Mouse (Mus musculus): ENCODE measurements around the gene 4833439L19Rik. TPM values are rescaled to one million over a fixed set of nuclear protein-coding genes. Genes with fewer than 3 reads are reported as not detected.
"Not testable (repeated sequence)": the region's sequence is repeated elsewhere in the genome, so short reads cannot be mapped to it uniquely, and the experiment has no call there.

The 4833439L19Rik gene
- 66.8 and 69.3 TPM in 2 replicates for polyA plus RNA-seq (2016; fragmentation: Nextera tagmentation; extraction: Ambion mirVana)

DNA sequence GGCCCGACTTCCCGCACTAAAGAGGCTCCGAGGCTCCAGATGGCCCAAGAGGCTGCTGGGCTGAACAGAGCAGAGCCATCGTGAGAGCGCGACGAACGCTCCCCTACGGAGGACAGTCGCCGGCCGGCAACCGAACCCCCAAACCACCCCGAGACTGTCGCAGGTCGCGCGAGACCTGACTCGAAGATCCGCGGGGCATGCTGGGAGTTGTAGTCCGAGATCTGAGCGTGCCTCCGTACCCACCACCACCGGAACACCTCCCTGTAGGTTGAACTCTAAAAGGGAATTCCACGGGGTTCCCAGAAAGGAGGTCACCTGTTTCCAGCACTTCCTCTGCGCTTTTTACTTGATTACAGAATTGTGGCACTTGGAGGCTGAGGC, at the start of gene 4833439L19Rik:
4833439L19Rik (minus strand) TSS at position 235 of the 381 bp plus-strand sequence.
- H3K4me1 ChIP-seq: peaks cover 32% of the 10 kb centered on the region
- peaks cover 29% of the 10 kb centered on the region for H3K36me3 ChIP-seq
- H3K27me3 ChIP-seq (replicated peaks): no peaks in the 10 kb centered on the region
- H3K4me2 ChIP-seq: peak within 1 kb of the TSS; percentile 83
- WGBS (ENCODE audit: insufficient replicate concordance): under 1% methylated on average over 27 of the region's 27 CpGs
- H3K4me3 ChIP-seq: peak within 1 kb of the TSS; percentile 82
- peak; percentile 95 for ATAC-seq
- no peaks in the 10 kb centered on the region for H3K9me3 ChIP-seq (replicated peaks)
- peak within 1 kb of the TSS; percentile 74 for H3K27ac ChIP-seq
- H3K9ac ChIP-seq: peak within 1 kb of the TSS; percentile 96

DNA sequence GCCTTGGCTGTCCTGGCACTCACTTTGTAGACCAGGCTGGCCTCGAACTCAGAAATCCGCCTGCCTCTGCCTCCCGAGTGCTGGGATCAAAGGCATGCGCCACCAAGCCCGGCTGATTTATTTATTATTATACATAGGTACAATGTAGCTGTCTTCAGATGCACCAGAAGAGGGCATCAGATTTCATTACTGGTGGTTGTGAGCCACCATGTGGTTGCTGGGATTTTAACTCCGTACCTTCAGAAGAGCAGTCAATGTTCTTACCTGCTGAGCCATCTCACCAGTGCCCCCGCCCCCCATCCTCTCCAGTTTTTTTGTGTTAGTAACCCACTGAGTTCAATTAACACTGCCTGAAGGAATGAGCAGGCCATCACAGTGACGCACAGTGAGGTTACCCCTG, 47.9 kb upstream of the 4833439L19Rik start:
- H3K4me1 ChIP-seq: peaks cover 34% of the 10 kb centered on the region
- not testable (repeated sequence) for H3K9ac ChIP-seq; ATAC-seq; H3K27me3 ChIP-seq (replicated peaks); H3K36me3 ChIP-seq; H3K27ac ChIP-seq; H3K9me3 ChIP-seq (replicated peaks); H3K4me3 ChIP-seq; H3K4me2 ChIP-seq
- WGBS (ENCODE audit: insufficient replicate concordance): 79% methylated on average over 8 of the region's 8 CpGs

- peaks cover 50% of the 10 kb centered on the region for H3K4me1 ChIP-seq
- peak within 1 kb of the TSS; percentile 95 for H3K4me2 ChIP-seq
- peaks cover 8% of the 10 kb centered on the region for H3K36me3 ChIP-seq
- H3K27ac ChIP-seq: peak within 1 kb of the TSS; percentile 83
- whole genome bisulfite sequencing (ENCODE audit: insufficient replicate concordance): under 1% methylated on average over 66 of the region's 66 CpGs
- H3K27me3 ChIP-seq (replicated peaks): no peaks in the 10 kb centered on the region
- H3K4me3 ChIP-seq: peak within 1 kb of the TSS; percentile 83
- peak within 1 kb of the TSS; percentile 90 for H3K9ac ChIP-seq
- H3K9me3 ChIP-seq (replicated peaks): no peaks in the 10 kb centered on the region
- peak; percentile 73 for ATAC-seq
These were observed 45.9 kb upstream of the 4833439L19Rik start, which contains the start of gene Cltb for GRCm38 (mm10) chr13:54610972-54611754. Gene Cltb (minus strand): TSS chr13:54611344.

GRCm38 (mm10) chr13:54610613-54610971, 45.4 kb upstream of the 4833439L19Rik start:
- Histone ChIP-seq H3K9ac (peak overlapping the region; percentile 90), H3K4me2 (peak overlapping the region; percentile 95), H3K36me3 (peaks cover 14% of the 10 kb centered on the region), H3K4me3 (peak overlapping the region; percentile 83), H3K27ac (peak overlapping the region; percentile 83), H3K27me3 (replicated peaks) (no peaks in the 10 kb centered on the region), H3K9me3 (replicated peaks) (no peaks in the 10 kb centered on the region), H3K4me1 (peaks cover 50% of the 10 kb centered on the region)
- ATAC-seq: no peak; the same call in 1 of the 2 replicates
- WGBS (ENCODE audit: insufficient replicate concordance): 15% methylated on average over 13 of the region's 13 CpGs

DNA sequence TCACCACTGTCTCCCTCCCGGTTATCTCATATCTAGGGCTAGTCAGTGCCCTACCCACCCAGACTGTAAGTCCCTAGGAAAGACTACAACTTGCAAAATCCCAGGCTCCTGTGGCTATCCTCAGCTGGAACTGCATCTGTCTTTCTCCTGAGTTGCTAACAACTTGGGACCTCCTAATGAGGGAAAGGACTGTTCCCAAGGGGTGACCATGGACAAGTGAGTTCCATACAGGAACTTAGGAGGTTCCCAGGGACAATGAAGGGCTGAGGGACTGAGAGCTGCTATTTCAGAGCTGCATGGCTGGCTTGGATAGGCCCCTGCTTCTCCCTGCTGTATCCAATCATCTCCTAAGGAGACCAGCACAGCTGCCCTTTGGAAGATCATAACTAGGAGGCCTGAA, 44.1 kb upstream of the 4833439L19Rik start:
- H3K4me2 ChIP-seq: peak overlapping the region; percentile 95
- peak overlapping the region; percentile 83 for H3K4me3 ChIP-seq
- 26% methylated on average over 1 of the region's 1 CpGs for WGBS (ENCODE audit: insufficient replicate concordance)
- peaks cover 50% of the 10 kb centered on the region for H3K4me1 ChIP-seq
- no peaks in the 10 kb centered on the region for H3K9me3 ChIP-seq (replicated peaks)
- peaks cover 27% of the 10 kb centered on the region for H3K36me3 ChIP-seq
- peak overlapping the region; percentile 81; the same call in 1 of the 2 replicates for H3K27ac ChIP-seq
- H3K9ac ChIP-seq: peak overlapping the region; percentile 90
- ATAC-seq: no peak
- no peaks in the 10 kb centered on the region for H3K27me3 ChIP-seq (replicated peaks)

DNA sequence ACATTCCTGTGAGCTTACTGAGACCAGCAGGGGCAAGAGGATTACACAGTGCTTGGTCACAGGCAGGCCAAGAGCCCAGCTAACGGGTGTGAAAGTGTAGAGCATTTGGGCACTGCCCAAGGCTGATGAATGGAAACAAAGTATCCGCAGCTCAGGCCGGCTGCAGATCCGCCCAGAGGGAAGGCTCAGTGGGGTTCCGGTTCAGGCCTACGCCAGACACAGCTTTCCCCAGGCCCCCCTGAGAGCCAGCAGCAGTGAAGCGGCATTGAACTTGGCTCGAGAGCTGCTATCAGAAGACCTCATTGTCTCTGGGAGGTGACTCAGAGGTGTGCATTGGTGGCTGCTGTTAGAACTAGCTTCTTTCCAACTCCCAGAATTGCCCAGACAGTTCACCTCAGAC, 43.4 kb upstream of the 4833439L19Rik start:
- WGBS (ENCODE audit: insufficient replicate concordance): 57% methylated on average over 8 of the region's 8 CpGs

GRCm38 (mm10) chr13:54608002-54608401, 42.8 kb upstream of the 4833439L19Rik start:
- peak overlapping the region; percentile 81 for H3K27ac ChIP-seq
- H3K4me3 ChIP-seq: peak overlapping the region; percentile 83; the same call in 1 of the 2 replicates
- H3K27me3 ChIP-seq (replicated peaks): no peaks in the 10 kb centered on the region
- peaks cover 50% of the 10 kb centered on the region for H3K4me1 ChIP-seq
- peak overlapping the region; percentile 95 for H3K4me2 ChIP-seq
- H3K36me3 ChIP-seq: peaks cover 38% of the 10 kb centered on the region
- peak; percentile 82 for ATAC-seq
- WGBS (ENCODE audit: insufficient replicate concordance): 28% methylated on average over 3 of the region's 3 CpGs
- 0 out of 2 replicates have a peak overlapping the region, but pooled peaks have one; percentile 90 for H3K9ac ChIP-seq
- H3K9me3 ChIP-seq (replicated peaks): no peaks in the 10 kb centered on the region

More for the DNA sequence above, 43.4 kb upstream of the 4833439L19Rik start:
- Histone ChIP-seq H3K36me3 (peaks cover 33% of the 10 kb centered on the region), H3K27me3 (replicated peaks) (no peaks in the 10 kb centered on the region), H3K4me3 (peak overlapping the region; percentile 83), H3K27ac (peak overlapping the region; percentile 81), H3K4me1 (peaks cover 50% of the 10 kb centered on the region), H3K9me3 (replicated peaks) (no peaks in the 10 kb centered on the region), H3K4me2 (peak overlapping the region; percentile 95), H3K9ac (peak overlapping the region; percentile 90)
- no peak for ATAC-seq

DNA sequence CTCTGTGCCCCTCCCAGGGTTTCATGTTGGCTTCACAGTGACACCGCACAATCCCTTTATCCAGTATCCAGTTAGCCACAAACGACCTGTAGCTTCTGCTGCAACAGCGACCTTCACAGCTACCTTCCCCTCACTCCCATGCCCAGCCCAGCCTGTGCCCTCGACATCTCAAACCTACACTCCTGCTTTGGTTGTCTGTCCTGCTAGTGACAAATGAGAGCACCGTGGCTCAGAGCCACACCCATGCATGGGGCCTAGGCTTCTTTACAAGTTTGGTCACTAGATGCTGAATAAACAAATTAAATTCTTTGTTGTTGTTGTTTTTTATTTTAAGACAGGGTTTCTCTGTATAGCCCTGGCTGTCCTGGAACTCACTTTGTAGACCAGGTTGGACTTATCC, 42.0 kb upstream of the 4833439L19Rik start:
- Histone ChIP-seq H3K36me3 (peaks cover 38% of the 10 kb centered on the region), H3K4me3 (peak overlapping the region; percentile 4; the same call in 1 of the 2 replicates), H3K9me3 (replicated peaks) (no peaks in the 10 kb centered on the region), H3K27me3 (replicated peaks) (no peaks in the 10 kb centered on the region), H3K9ac (peak overlapping the region; percentile 42), H3K27ac (peak overlapping the region; percentile 81), H3K4me1 (peaks cover 50% of the 10 kb centered on the region), H3K4me2 (peak overlapping the region; percentile 95)
- peak; percentile 52 for ATAC-seq
- 43% methylated on average over 5 of the region's 5 CpGs for WGBS (ENCODE audit: insufficient replicate concordance)

- Histone ChIP-seq H3K4me2 (no peak overlapping the region), H3K4me3 (no peak overlapping the region), H3K9me3 (replicated peaks) (no peaks in the 10 kb centered on the region), H3K27me3 (replicated peaks) (no peaks in the 10 kb centered on the region), H3K9ac (no peak overlapping the region), H3K36me3 (peaks cover 47% of the 10 kb centered on the region), H3K4me1 (peaks cover 39% of the 10 kb centered on the region), H3K27ac (no peak overlapping the region)
- WGBS (ENCODE audit: insufficient replicate concordance): 79% methylated on average over 5 of the region's 5 CpGs
- ATAC-seq: no peak
These were observed 40.2 kb upstream of the 4833439L19Rik start for GRCm38 (mm10) chr13:54605426-54605825.

GRCm38 (mm10) chr13:54604221-54604620, 39.0 kb upstream of the 4833439L19Rik start:
- H3K9ac ChIP-seq: no peak overlapping the region
- H3K9me3 ChIP-seq (replicated peaks): no peaks in the 10 kb centered on the region
- ATAC-seq: no peak
- peaks cover 27% of the 10 kb centered on the region for H3K4me1 ChIP-seq
- no peak overlapping the region for H3K27ac ChIP-seq
- H3K27me3 ChIP-seq (replicated peaks): no peaks in the 10 kb centered on the region
- no peak overlapping the region for H3K4me2 ChIP-seq
- no peak overlapping the region for H3K4me3 ChIP-seq
- H3K36me3 ChIP-seq: peaks cover 53% of the 10 kb centered on the region
- WGBS (ENCODE audit: insufficient replicate concordance): 77% methylated on average over 4 of the region's 4 CpGs

GRCm38 (mm10) chr13:54603501-54603900, 38.3 kb upstream of the 4833439L19Rik start:
- Histone ChIP-seq H3K4me3 (no peak overlapping the region), H3K27me3 (replicated peaks) (no peaks in the 10 kb centered on the region), H3K9me3 (replicated peaks) (no peaks in the 10 kb centered on the region), H3K4me1 (peaks cover 20% of the 10 kb centered on the region), H3K4me2 (no peak overlapping the region), H3K9ac (no peak overlapping the region), H3K27ac (no peak overlapping the region), H3K36me3 (peaks cover 60% of the 10 kb centered on the region)
- ATAC-seq: no peak

GRCm38 (mm10) chr13:54602639-54603111, 37.4 kb upstream of the 4833439L19Rik start:
- Histone ChIP-seq H3K9me3 (replicated peaks) (no peaks in the 10 kb centered on the region), H3K9ac (no peak overlapping the region), H3K4me3 (no peak overlapping the region), H3K36me3 (peaks cover 69% of the 10 kb centered on the region), H3K4me1 (peaks cover 15% of the 10 kb centered on the region), H3K27ac (no peak overlapping the region), H3K27me3 (replicated peaks) (no peaks in the 10 kb centered on the region), H3K4me2 (no peak overlapping the region)
- no peak for ATAC-seq
- 75% methylated on average over 3 of the region's 3 CpGs for WGBS (ENCODE audit: insufficient replicate concordance)
